ENCODE assay signal across 12 mouse cellular contexts in the genomic region with DNA sequence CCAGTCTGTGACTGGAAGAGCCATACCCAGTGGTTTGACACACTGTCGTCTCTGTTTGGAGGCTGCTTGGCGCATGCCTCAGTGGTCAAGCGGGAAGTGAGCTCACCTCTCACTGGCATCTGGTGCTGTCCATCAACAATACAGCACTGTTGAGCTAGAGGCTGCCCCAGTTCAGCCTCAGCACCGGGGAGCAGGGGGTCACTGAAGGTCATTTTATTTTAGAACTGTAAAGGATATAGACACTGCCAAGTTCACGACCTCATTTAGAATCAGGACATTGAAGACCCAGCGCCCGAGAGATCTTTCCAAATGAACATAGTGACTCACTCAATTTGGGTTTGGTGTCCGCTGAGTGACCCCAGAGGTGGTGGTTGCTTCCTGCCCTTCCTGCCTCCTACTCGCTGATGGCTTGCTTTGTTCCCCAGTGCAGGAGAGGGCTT.
A peak's percentile ranks its signal among the peaks of the same experiment; 100 is the strongest.
DNase-seq lines count a peak whose midpoint lies in the region; ATAC-seq lines count a peak whose summit lies in the region.
"Had no signal": no experiment of that assay in that cellular context is flagged by ENCODE, and none has a peak within 500 bp of the region (broad histone marks: within the 10 kb centered on the region; RNA-seq: fewer than 3 reads in every experiment).

No protein-coding gene starts in this region.

- peaks cover 10% of the 10 kb centered on the region; the same call in 1 of the 2 replicates for H3K4me1 ChIP-seq in lung, embryonic 16.5 days (replicated peaks; ENCODE audit: control insufficient read depth, insufficient read depth, low read length)
- H3K4me1 ChIP-seq in stomach, embryonic 15.5 days, result 0 out of 2 replicates have a peak, but pooled peaks cover 9% of the 10 kb centered on the region

- H3K36me3 ChIP-seq in lung, embryonic 16.5 days (ENCODE audit: control insufficient read depth, insufficient read depth, low read length), result no peaks in the 10 kb centered on the region
- H3K36me3 ChIP-seq in stomach, embryonic 15.5 days, result no peaks in the 10 kb centered on the region
- H3K36me3 ChIP-seq: forebrain, embryonic 15.5 days; hindbrain, embryonic 10.5 days had no signal

- 59% methylated on average over 9 of the region's 9 CpGs for WGBS in lung, embryonic 16.5 days
- WGBS in stomach, embryonic 15.5 days, result 60% methylated on average over 9 of the region's 9 CpGs

- no peak overlapping the region for H3K27ac ChIP-seq in lung, embryonic 16.5 days (ENCODE audit: low read length)
- no peak overlapping the region for H3K27ac ChIP-seq in stomach, embryonic 15.5 days
- H3K27ac ChIP-seq: forebrain, embryonic 15.5 days; hindbrain, embryonic 10.5 days had no signal

- DNase-seq in cerebellum, adult 9-10 months, result peak; percentile 5
- DNase-seq in cerebellum, adult 18-20 months, result no peak
- DNase-seq in lung, postnatal 25 days (ENCODE audit: low spot score), result no peak
- DNase-seq in kidney, adult 9 months, result peak; percentile 56
- DNase-seq in gastrocnemius, adult 8-10 months (ENCODE audit: low spot score in 2 of 2), result no peak
- DNase-seq: cerebellum, postnatal 36 days; midbrain, embryonic 14.5 days had no signal

- H3K9me3 ChIP-seq in lung, embryonic 16.5 days (ENCODE audit: control insufficient read depth, low read length), result no peaks in the 10 kb centered on the region
- no peaks in the 10 kb centered on the region for H3K9me3 ChIP-seq in stomach, embryonic 15.5 days
- H3K9me3 ChIP-seq: forebrain, embryonic 15.5 days; hindbrain, embryonic 10.5 days had no signal

- no peak overlapping the region for H3K9ac ChIP-seq in lung, embryonic 16.5 days (ENCODE audit: low read length)
- no peak overlapping the region for H3K9ac ChIP-seq in stomach, embryonic 15.5 days
- H3K9ac ChIP-seq: forebrain, embryonic 15.5 days had no signal

- no peak overlapping the region for H3K4me2 ChIP-seq in lung, embryonic 16.5 days (ENCODE audit: low read depth, low read length)
- no peak overlapping the region for H3K4me2 ChIP-seq in stomach, embryonic 15.5 days
- H3K4me2 ChIP-seq: forebrain, embryonic 15.5 days had no signal

- no peak overlapping the region for H3K4me3 ChIP-seq in lung, embryonic 16.5 days (ENCODE audit: low read length)
- no peak overlapping the region for H3K4me3 ChIP-seq in stomach, embryonic 15.5 days (replicated peaks)
- H3K4me3 ChIP-seq: forebrain, embryonic 15.5 days; hindbrain, embryonic 10.5 days had no signal

- H3K27me3 ChIP-seq in lung, embryonic 16.5 days (ENCODE audit: control insufficient read depth, insufficient read depth, low read depth, low read length), result no peaks in the 10 kb centered on the region
- H3K27me3 ChIP-seq in stomach, embryonic 15.5 days (replicated peaks), result no peaks in the 10 kb centered on the region

- peak; percentile 53 for ATAC-seq in lung, embryonic 16.5 days (ENCODE audit: low read depth)
- ATAC-seq in stomach, embryonic 15.5 days (ENCODE audit: insufficient read depth, low FRiP score, low read depth), result peak; percentile 40; the same call in 1 of the 2 replicates
- ATAC-seq in activated CD4-positive, CD25-positive, alpha-beta regulatory T cell, adult 4 months, result no peak
- ATAC-seq: forebrain, embryonic 15.5 days had no signal

Comparison
In these comparisons a context has a peak if more than half of its experiments do, and no peak if none do; other contexts are left out.
1. DNase-seq: peak in cerebellum, adult 9-10 months (single experiment) and kidney, adult 9 months (single experiment); none in cerebellum, adult 18-20 months (0 of 2), lung, postnatal 25 days (single experiment) and gastrocnemius, adult 8-10 months (0 of 2).